Mouse (Mus musculus) embryonic facial prominence, embryonic 12.5 days (tissue): Measurements from ENCODE around the gene Stau1. TPM values are rescaled to one million over a fixed set of nuclear protein-coding genes. Genes with fewer than 3 reads are reported as not detected.

Experiments
- ATAC-seq: fragments of 200-750 bp; cut with Nextera tagmentation; 2 replicates; pipeline ENCODE4 v1.8.0; 2017; ENCODE audit not compliant: insufficient number of reproducible peaks, insufficient read depth, low FRiP score, low TSS enrichment
- H3K27ac ChIP-seq: fragments of 300-500 bp; sonication (generic); 2 replicates; pipeline ENCODE4 v1.5.1; 2016; ENCODE audit warnings: mild to moderate bottlenecking
- H3K27me3 ChIP-seq: fragments of 300-500 bp; sonication (generic); 2 replicates; pipeline ENCODE4 v1.6.1; 2016; ENCODE audit warnings: mild to moderate bottlenecking, moderate library complexity
- H3K36me3 ChIP-seq: fragments of 300-500 bp; sonication (generic); 2 replicates; pipeline ENCODE4 v1.6.1; 2016; ENCODE audit warnings: mild to moderate bottlenecking
- H3K4me1 ChIP-seq: fragments of 300-500 bp; sonication (generic); 2 replicates; pipeline ENCODE4 v1.6.1; 2016
- H3K4me2 ChIP-seq: fragments of 300-500 bp; sonication (generic); replicated peaks from 2 replicates; pipeline ENCODE4 v1.6.1; 2016; ENCODE audit warnings: mild to moderate bottlenecking, moderate library complexity
- H3K4me3 ChIP-seq: fragments of 300-500 bp; sonication (generic); 2 replicates; pipeline ENCODE4 v1.5.1; 2016; ENCODE audit warnings: mild to moderate bottlenecking
- H3K9ac ChIP-seq: fragments of 300-500 bp; sonication (generic); 2 replicates; pipeline ENCODE4 v1.6.1; 2016; ENCODE audit warnings: mild to moderate bottlenecking, moderate library complexity
- H3K9me3 ChIP-seq: fragments of 300-500 bp; sonication (generic); 2 replicates; pipeline ENCODE4 v1.6.1; 2016; ENCODE audit warnings: mild to moderate bottlenecking, moderate library complexity
- WGBS: fragments of 180-500 bp; shearing (Covaris S2); methylation state at CpG from one replicate; pipeline ENCODE4 v1.1.7; 2016; 5-methylcytosine and 5-hydroxymethylcytosine counted together
- polyA plus RNA-seq: library from polyadenylated mRNA; unstranded; fragments of >200 nt; fragmentation: Nextera tagmentation; extraction: Ambion mirVana; gene quantifications from 2 replicates; pipeline ENCODE4 v1.2.1, GENCODE M21; 2016

Gene Stau1
- polyA plus RNA-seq, result 112 TPM in 2 replicates

DNA sequence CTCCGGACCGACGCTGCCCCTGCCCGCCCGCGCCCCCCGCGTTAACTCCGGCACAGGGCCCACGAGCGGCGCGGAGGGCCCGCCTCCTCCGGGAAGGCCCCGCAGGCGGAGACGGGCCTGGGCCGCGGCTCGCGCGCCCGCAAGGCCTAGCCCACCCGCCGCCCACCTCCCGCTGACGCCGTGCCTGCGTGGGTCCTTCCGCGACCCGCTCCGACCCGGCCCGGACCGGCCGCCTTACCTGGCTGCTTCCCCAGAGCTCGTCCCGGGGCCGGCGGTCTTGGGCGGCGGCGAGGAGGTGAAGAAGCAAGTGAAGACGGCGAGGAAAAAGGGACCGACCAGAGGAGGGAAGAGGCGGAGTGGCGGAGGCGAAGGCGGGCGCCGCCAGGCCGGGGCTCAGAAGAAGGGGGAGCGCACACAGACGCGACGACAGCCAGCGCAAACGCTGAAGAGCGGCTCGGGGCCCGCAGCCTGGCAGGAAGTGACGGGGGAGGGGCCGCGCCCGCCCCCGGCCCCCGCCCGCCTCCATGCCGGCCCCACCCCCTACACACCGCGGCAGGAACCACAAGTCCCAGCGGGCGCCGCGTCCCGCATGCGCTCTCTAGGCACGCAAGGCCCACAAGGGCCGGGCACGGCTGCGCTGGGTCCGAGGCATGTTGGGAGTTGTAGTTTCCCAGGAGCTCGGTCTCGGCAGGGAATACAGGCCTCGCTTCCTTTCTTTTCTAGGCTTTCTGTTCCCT, at the start of gene Stau1:
Gene Stau1, minus strand, starts transcription at position 504 of the 737 bp plus-strand sequence.
- Histone ChIP-seq H3K9ac (peak within 1 kb of the TSS; percentile 97), H3K4me3 (peak within 1 kb of the TSS; percentile 92), H3K4me1 (peaks cover 35% of the 10 kb centered on the region), H3K4me2 (peak within 1 kb of the TSS; percentile 88), H3K36me3 (no peaks in the 10 kb centered on the region), H3K27ac (peak within 1 kb of the TSS; percentile 99), H3K27me3 (no peaks in the 10 kb centered on the region), H3K9me3 (no peaks in the 10 kb centered on the region)
- under 1% methylated on average over 84 of the region's 88 CpGs for WGBS
- peak; percentile 99 for ATAC-seq

DNA sequence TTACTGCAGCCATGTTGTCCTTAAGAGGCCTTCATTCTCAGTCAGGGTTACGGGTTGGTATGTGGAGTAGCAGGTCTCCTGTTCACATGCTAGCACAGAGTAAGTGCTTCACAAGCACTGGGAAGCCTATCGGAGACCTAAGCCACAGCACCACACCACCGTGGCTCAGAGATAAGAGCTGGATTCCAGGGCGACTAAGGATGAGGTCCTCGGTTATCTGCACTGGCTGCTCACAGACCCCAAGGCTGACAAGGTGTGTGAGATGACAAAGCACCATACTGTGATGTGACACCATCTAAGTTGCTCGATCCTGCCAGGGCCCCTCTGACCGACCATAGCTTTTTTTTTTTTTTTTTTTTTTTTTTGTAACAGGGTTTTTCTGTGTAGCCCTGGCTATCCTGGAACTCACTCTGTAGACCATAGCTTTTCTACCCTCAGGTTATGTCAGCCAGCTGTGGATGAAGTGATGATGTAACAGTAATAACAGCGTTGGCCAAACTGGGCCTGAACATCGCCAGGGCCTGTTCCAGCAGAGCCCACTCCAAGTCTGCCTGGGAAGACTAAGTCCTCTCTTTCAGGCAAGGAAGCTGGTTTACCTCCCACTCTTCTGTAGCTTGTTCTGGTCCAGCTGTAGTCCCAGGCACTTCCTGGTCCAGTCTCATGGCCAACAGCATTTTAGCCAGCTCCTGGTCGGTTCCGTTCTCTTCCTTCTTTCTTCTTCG, 47.5 kb upstream of the Stau1 start:
- Histone ChIP-seq H3K27me3 (no peaks in the 10 kb centered on the region), H3K9me3 (no peaks in the 10 kb centered on the region), H3K4me3 (no peak overlapping the region), H3K4me1 (no peaks in the 10 kb centered on the region), H3K9ac (no peak overlapping the region), H3K27ac (no peak overlapping the region), H3K4me2 (no peak overlapping the region), H3K36me3 (peaks cover 88% of the 10 kb centered on the region)
- 89% methylated on average over 12 of the region's 12 CpGs for WGBS
- ATAC-seq, result no peak

GRCm38 (mm10) chr2:167039386-167039785, 43.3 kb upstream of the Stau1 start:
- no peak overlapping the region for H3K9ac ChIP-seq
- no peaks in the 10 kb centered on the region for H3K4me1 ChIP-seq
- ATAC-seq, result no peak
- no peaks in the 10 kb centered on the region for H3K27me3 ChIP-seq
- peaks cover 96% of the 10 kb centered on the region for H3K36me3 ChIP-seq
- no peak overlapping the region for H3K4me2 ChIP-seq
- H3K27ac ChIP-seq, result no peak overlapping the region
- no peak overlapping the region for H3K4me3 ChIP-seq
- WGBS, result 92% methylated on average over 8 of the region's 8 CpGs
- H3K9me3 ChIP-seq, result no peaks in the 10 kb centered on the region

DNA sequence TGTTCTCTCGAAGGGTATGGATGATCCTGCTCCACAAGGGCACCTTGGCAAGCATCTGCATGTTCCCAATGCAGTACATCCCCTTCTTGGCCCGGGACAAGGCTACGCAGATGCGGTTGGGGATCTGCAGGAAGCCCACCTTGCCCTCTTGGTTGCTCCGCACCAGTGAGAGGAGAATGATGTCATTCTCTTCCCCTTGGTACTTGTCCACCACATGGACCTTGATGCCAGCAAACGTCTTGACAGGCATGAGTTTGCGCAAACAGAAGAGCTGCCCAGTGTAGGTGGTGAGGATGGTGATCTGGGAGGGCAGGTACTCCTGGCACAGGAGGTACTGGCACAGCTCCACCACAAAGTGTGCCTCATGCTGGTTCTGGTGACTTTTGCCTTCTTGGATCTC, 42.6 kb upstream of the Stau1 start:
- Histone ChIP-seq H3K4me3 (no peak overlapping the region), H3K9me3 (no peaks in the 10 kb centered on the region), H3K9ac (no peak overlapping the region), H3K4me1 (no peaks in the 10 kb centered on the region), H3K36me3 (peaks cover 97% of the 10 kb centered on the region), H3K4me2 (no peak overlapping the region), H3K27ac (no peak overlapping the region), H3K27me3 (no peaks in the 10 kb centered on the region)
- WGBS, result 92% methylated on average over 7 of the region's 7 CpGs
- no peak for ATAC-seq

DNA sequence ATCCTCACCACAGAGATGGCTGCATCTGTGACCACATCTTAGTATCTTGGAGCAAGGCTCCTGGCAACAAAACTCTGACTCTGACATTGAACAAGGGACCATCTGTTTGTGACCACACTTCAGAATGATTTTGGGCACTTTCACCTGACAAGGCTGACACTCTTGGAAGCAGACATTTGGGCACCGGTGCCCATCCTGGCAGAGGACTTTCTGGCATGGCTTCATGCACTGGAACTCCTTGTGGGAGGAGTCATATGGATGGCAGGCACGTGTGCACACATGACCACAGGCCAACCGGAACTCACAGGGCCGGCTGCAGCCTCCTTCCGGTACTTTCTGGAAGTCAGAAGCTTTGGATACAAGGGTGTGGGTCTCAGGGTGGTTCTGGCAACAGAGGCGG, 42.2 kb upstream of the Stau1 start:
- H3K36me3 ChIP-seq, result peaks cover 98% of the 10 kb centered on the region
- H3K4me3 ChIP-seq, result no peak overlapping the region
- no peaks in the 10 kb centered on the region for H3K27me3 ChIP-seq
- no peak overlapping the region for H3K4me2 ChIP-seq
- 88% methylated on average over 6 of the region's 6 CpGs for WGBS
- H3K9me3 ChIP-seq, result no peaks in the 10 kb centered on the region
- no peak overlapping the region for H3K27ac ChIP-seq
- H3K4me1 ChIP-seq, result no peaks in the 10 kb centered on the region
- no peak overlapping the region for H3K9ac ChIP-seq
- no peak for ATAC-seq

DNA sequence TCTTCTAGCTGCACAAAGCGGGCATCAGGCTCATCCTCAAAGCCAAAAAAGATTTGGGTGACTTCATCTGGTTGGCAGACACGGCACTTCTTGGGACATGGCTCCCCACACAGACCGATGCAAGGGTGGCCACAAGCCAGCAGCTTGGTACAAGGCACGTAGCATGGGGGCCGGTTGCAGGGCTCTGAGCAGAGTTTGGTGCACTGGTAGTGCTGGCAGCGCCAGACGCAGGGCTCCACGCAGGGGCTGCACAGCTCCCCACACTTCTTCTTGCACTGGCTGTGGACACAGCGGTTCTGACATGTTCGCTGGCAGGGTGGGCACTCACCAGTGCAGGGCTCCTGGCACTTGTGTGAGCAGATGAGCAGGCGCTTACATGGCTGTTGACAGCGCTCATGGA, 41.6 kb upstream of the Stau1 start:
- H3K4me1 ChIP-seq, result no peaks in the 10 kb centered on the region
- no peaks in the 10 kb centered on the region for H3K9me3 ChIP-seq
- 95% methylated on average over 12 of the region's 12 CpGs for whole genome bisulfite sequencing

DNA sequence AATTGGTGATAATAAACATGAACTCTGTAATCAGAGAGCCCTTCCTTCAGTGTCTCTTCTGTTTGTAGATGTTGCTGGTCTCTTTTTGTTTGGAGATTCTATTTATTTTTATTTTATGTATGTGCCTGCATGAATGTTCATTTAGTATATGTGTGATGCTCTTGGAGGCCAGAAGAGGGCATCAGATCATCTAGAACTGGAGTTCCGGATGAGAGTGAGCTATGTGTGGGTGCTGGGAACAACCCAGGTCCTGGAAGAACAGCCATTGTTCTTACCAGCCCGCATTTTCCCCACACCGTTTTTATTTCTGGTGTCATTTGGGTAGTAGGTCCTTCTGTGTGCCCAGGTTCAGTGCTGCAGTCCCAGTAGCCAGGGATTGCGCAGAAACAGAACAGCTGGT, 34.4 kb upstream of the Stau1 start:
- Histone ChIP-seq H3K4me2 (no peak overlapping the region), H3K9me3 (no peaks in the 10 kb centered on the region), H3K4me1 (no peaks in the 10 kb centered on the region), H3K27ac (no peak overlapping the region), H3K4me3 (no peak overlapping the region), H3K9ac (no peak overlapping the region), H3K36me3 (peaks cover 95% of the 10 kb centered on the region), H3K27me3 (no peaks in the 10 kb centered on the region)
- no peak for ATAC-seq
- 94% methylated on average over 4 of the region's 4 CpGs for WGBS

More for the DNA sequence above, 41.6 kb upstream of the Stau1 start:
- Histone ChIP-seq H3K4me2 (no peak overlapping the region), H3K27ac (no peak overlapping the region), H3K9ac (no peak overlapping the region), H3K27me3 (no peaks in the 10 kb centered on the region), H3K36me3 (peaks cover 95% of the 10 kb centered on the region), H3K4me3 (no peak overlapping the region)
- no peak for ATAC-seq

- no peaks in the 10 kb centered on the region for H3K27me3 ChIP-seq
- WGBS, result 95% methylated on average over 7 of the region's 7 CpGs
Measured at GRCm38 (mm10) chr2:167028553-167028952, 32.5 kb upstream of the Stau1 start.

GRCm38 (mm10) chr2:167019396-167019795, 23.3 kb upstream of the Stau1 start:
- 93% methylated on average over 10 of the region's 10 CpGs for WGBS
- H3K27me3 ChIP-seq, result no peaks in the 10 kb centered on the region

More at GRCm38 (mm10) chr2:167028553-167028952, 32.5 kb upstream of the Stau1 start:
- no peaks in the 10 kb centered on the region for H3K4me1 ChIP-seq
- no peak overlapping the region for H3K4me3 ChIP-seq
- H3K36me3 ChIP-seq, result peaks cover 92% of the 10 kb centered on the region
- no peak for ATAC-seq
- no peak overlapping the region for H3K27ac ChIP-seq
- no peak overlapping the region for H3K4me2 ChIP-seq
- no peaks in the 10 kb centered on the region for H3K9me3 ChIP-seq
- H3K9ac ChIP-seq, result no peak overlapping the region

GRCm38 (mm10) chr2:167015382-167015718, 19.3 kb upstream of the Stau1 start:
- ATAC-seq, result peak; percentile 61; the same call in 1 of the 2 replicates
- peak overlapping the region; percentile 86; the same call in 1 of the 2 replicates for H3K27ac ChIP-seq
- peaks cover 12% of the 10 kb centered on the region for H3K4me1 ChIP-seq
- H3K9me3 ChIP-seq, result no peaks in the 10 kb centered on the region
- peak overlapping the region; percentile 84 for H3K9ac ChIP-seq
- peak overlapping the region; percentile 91 for H3K4me3 ChIP-seq
- peak overlapping the region; percentile 93 for H3K4me2 ChIP-seq
- H3K36me3 ChIP-seq, result peaks cover 28% of the 10 kb centered on the region
- WGBS, result under 1% methylated on average over 21 of the region's 21 CpGs
- H3K27me3 ChIP-seq, result no peaks in the 10 kb centered on the region

More at GRCm38 (mm10) chr2:167019396-167019795, 23.3 kb upstream of the Stau1 start:
- Histone ChIP-seq H3K4me3 (no peak overlapping the region), H3K27ac (no peak overlapping the region), H3K9ac (no peak overlapping the region), H3K9me3 (no peaks in the 10 kb centered on the region), H3K36me3 (peaks cover 61% of the 10 kb centered on the region), H3K4me2 (no peak overlapping the region), H3K4me1 (peaks cover 12% of the 10 kb centered on the region)
- no peak for ATAC-seq

GRCm38 (mm10) chr2:167014702-167015381, 18.7 kb upstream of the Stau1 start, which contains the start of gene Ddx27:
Ddx27 (plus strand) TSS chr2:167015193.
- Histone ChIP-seq H3K9ac (peak within 1 kb of the TSS; percentile 84), H3K27me3 (no peaks in the 10 kb centered on the region), H3K36me3 (peaks cover 23% of the 10 kb centered on the region), H3K4me2 (peak within 1 kb of the TSS; percentile 93), H3K9me3 (no peaks in the 10 kb centered on the region), H3K4me3 (peak within 1 kb of the TSS; percentile 91), H3K4me1 (peaks cover 12% of the 10 kb centered on the region), H3K27ac (peak within 1 kb of the TSS; percentile 86)
- peak; percentile 70 for ATAC-seq
- WGBS, result 2% methylated on average over 37 of the region's 37 CpGs
